In genomic region chr5:117706633-117707032, GRCm38 (mm10) we compare ENCODE assay signal across 16 mouse cellular contexts.
A peak's percentile ranks its signal among the peaks of the same experiment; 100 is the strongest.
DNase-seq lines count a peak whose midpoint lies in the region; ATAC-seq and TF ChIP-seq lines count a peak whose summit lies in the region.
"Had no signal": no experiment of that assay in that cellular context is flagged by ENCODE, and none has a peak within 500 bp of the region (broad histone marks: within the 10 kb centered on the region; RNA-seq: fewer than 3 reads in every experiment).

No protein-coding gene starts in this region.

- peak; percentile 30 for DNase-seq in embryo, embryonic 10.5 days (ENCODE audit: low spot score)
- DNase-seq in embryo, embryonic 10 days (ENCODE audit: low spot score): no peak
- DNase-seq in kidney, postnatal 4 days: peak; percentile 64 to 73
- no peak for DNase-seq in kidney, adult 9 months
- peak; percentile 46 for DNase-seq in hindbrain, postnatal 0 days (ENCODE audit: low spot score)
- no peak for DNase-seq in adrenal gland, adult 18-20 months (ENCODE audit: low spot score in 2 of 2)
- DNase-seq in embryonic facial prominence, embryonic 10.5 days (ENCODE audit: low spot score): no peak
- DNase-seq: cerebellum, adult 9-10 months; gastrocnemius, postnatal 25 days; kidney, postnatal 36 days; right cerebral cortex, postnatal 14 days; thymus, postnatal 14 days had no signal

- no peak overlapping the region for H3K4me3 ChIP-seq in forebrain, embryonic 13.5 days
- H3K4me3 ChIP-seq in hindbrain, postnatal 0 days (ENCODE audit: low read length): no peak overlapping the region
- H3K4me3 ChIP-seq in embryonic facial prominence, embryonic 10.5 days: no peak overlapping the region
- H3K4me3 ChIP-seq: limb, embryonic 15.5 days had no signal

- H3K9me3 ChIP-seq in forebrain, embryonic 13.5 days (replicated peaks): peaks cover 9% of the 10 kb centered on the region; the same call in 1 of the 2 replicates
- no peaks in the 10 kb centered on the region for H3K9me3 ChIP-seq in hindbrain, postnatal 0 days (ENCODE audit: low read length)
- H3K9me3 ChIP-seq in embryonic facial prominence, embryonic 10.5 days: peaks cover 2% of the 10 kb centered on the region; the same call in 1 of the 2 replicates

- H3K27me3 ChIP-seq in forebrain, embryonic 13.5 days: no peaks in the 10 kb centered on the region
- no peaks in the 10 kb centered on the region for H3K27me3 ChIP-seq in hindbrain, postnatal 0 days (ENCODE audit: insufficient read depth, low read length)
- H3K27me3 ChIP-seq in embryonic facial prominence, embryonic 10.5 days (replicated peaks; ENCODE audit: low read depth, poor library complexity, severe bottlenecking): no peaks in the 10 kb centered on the region
- H3K27me3 ChIP-seq: limb, embryonic 15.5 days had no signal

- no peaks in the 10 kb centered on the region for H3K36me3 ChIP-seq in forebrain, embryonic 13.5 days (ENCODE audit: poor library complexity, severe bottlenecking)
- no peaks in the 10 kb centered on the region for H3K36me3 ChIP-seq in hindbrain, postnatal 0 days (ENCODE audit: insufficient read depth, low read length)
- no peaks in the 10 kb centered on the region for H3K36me3 ChIP-seq in embryonic facial prominence, embryonic 10.5 days (replicated peaks)
- H3K36me3 ChIP-seq: G1E; limb, embryonic 15.5 days had no signal

- H3K4me1 ChIP-seq in forebrain, embryonic 13.5 days: peaks cover 15% of the 10 kb centered on the region
- H3K4me1 ChIP-seq in hindbrain, postnatal 0 days (ENCODE audit: insufficient read depth, low read length): no peaks in the 10 kb centered on the region
- peaks cover 7% of the 10 kb centered on the region for H3K4me1 ChIP-seq in embryonic facial prominence, embryonic 10.5 days
- H3K4me1 ChIP-seq: limb, embryonic 15.5 days had no signal

- peak; percentile 57; the same call in 1 of the 2 replicates for ATAC-seq in forebrain, embryonic 13.5 days
- no peak for ATAC-seq in hindbrain, postnatal 0 days
- ATAC-seq: CD4-positive, CD25-positive, alpha-beta regulatory T cell, adult 4 months had no signal

- H3K4me2 ChIP-seq in forebrain, embryonic 13.5 days: no peak overlapping the region
- no peak overlapping the region for H3K4me2 ChIP-seq in hindbrain, postnatal 0 days (ENCODE audit: low read depth, low read length)
- H3K4me2 ChIP-seq: limb, embryonic 15.5 days had no signal

- H3K27ac ChIP-seq in forebrain, embryonic 13.5 days: no peak overlapping the region
- H3K27ac ChIP-seq in hindbrain, postnatal 0 days: no peak overlapping the region
- no peak overlapping the region for H3K27ac ChIP-seq in embryonic facial prominence, embryonic 10.5 days (replicated peaks)
- H3K27ac ChIP-seq: limb, embryonic 15.5 days had no signal

- TF ChIP-seq CTCF in hindbrain, postnatal 0 days (IDR thresholded peaks at IDR 0.05; ENCODE audit: low read depth): peak; percentile 31; the same call in 1 of the 2 replicates

- no peak overlapping the region for H3K9ac ChIP-seq in forebrain, embryonic 13.5 days
- H3K9ac ChIP-seq in hindbrain, postnatal 0 days (replicated peaks; ENCODE audit: low read length): no peak overlapping the region
- H3K9ac ChIP-seq: limb, embryonic 15.5 days had no signal

- 10% methylated on average over 11 of the region's 11 CpGs for WGBS in forebrain, embryonic 13.5 days
- 28% methylated on average over 11 of the region's 11 CpGs for WGBS in hindbrain, postnatal 0 days
- WGBS in embryonic facial prominence, embryonic 10.5 days: 27% methylated on average over 11 of the region's 11 CpGs

Comparison
In these comparisons a context has a peak if more than half of its experiments do, and no peak if none do; other contexts are left out.
1. DNase-seq: peak in embryo, embryonic 10.5 days (single experiment), kidney, postnatal 4 days (2 of 2) and hindbrain, postnatal 0 days (single experiment); none in embryo, embryonic 10 days (single experiment), kidney, adult 9 months (single experiment), adrenal gland, adult 18-20 months (0 of 2) and embryonic facial prominence, embryonic 10.5 days (single experiment).